Mouse (Mus musculus): ENCODE data around the gene Lgr6. TPM values are rescaled to one million over a fixed set of nuclear protein-coding genes. Genes with fewer than 3 reads are reported as not detected.

Lgr6 gene
- polyA plus RNA-seq, 1 experiment: not detected

GRCm38 (mm10) chr1:135086015-135086414 lies 19.1 kb downstream of the Lgr6 start:
- no peak for TF ChIP-seq POLR2A (IDR thresholded peaks at IDR 0.05; ENCODE audit: borderline replicate concordance, low read depth, low read length)
- no peak overlapping the region for H3K27ac ChIP-seq (ENCODE audit: insufficient read depth, low read depth, low read length)
- H3K4me1 ChIP-seq (ENCODE audit: control insufficient read depth, insufficient read depth, low read length): no peaks in the 10 kb centered on the region
- H3K4me3 ChIP-seq (ENCODE audit: insufficient read depth, low read length): no peak overlapping the region

GRCm38 (mm10) chr1:135085296-135085871 lies 19.7 kb downstream of the Lgr6 start:
- Histone ChIP-seq H3K4me3 (ENCODE audit: insufficient read depth, low read length) (no peak overlapping the region), H3K27ac (ENCODE audit: insufficient read depth, low read depth, low read length) (no peak overlapping the region), H3K4me1 (ENCODE audit: control insufficient read depth, insufficient read depth, low read length) (no peaks in the 10 kb centered on the region)
- TF ChIP-seq POLR2A (IDR thresholded peaks at IDR 0.05; ENCODE audit: borderline replicate concordance, low read depth, low read length) (no peak), CTCF (IDR thresholded peaks at IDR 0.05; ENCODE audit: low read depth, low read length) (no peak)

- Histone ChIP-seq H3K27ac (ENCODE audit: insufficient read depth, low read depth, low read length) (no peak overlapping the region), H3K4me1 (ENCODE audit: control insufficient read depth, insufficient read depth, low read length) (no peaks in the 10 kb centered on the region), H3K4me3 (ENCODE audit: insufficient read depth, low read length) (no peak overlapping the region)
- TF ChIP-seq POLR2A (IDR thresholded peaks at IDR 0.05; ENCODE audit: borderline replicate concordance, low read depth, low read length): no peak
- no peak for TF ChIP-seq CTCF (IDR thresholded peaks at IDR 0.05; ENCODE audit: low read depth, low read length)
These were observed 21.6 kb downstream of the Lgr6 start for GRCm38 (mm10) chr1:135083465-135083864.

- Histone ChIP-seq H3K4me3 (ENCODE audit: insufficient read depth, low read length) (no peak overlapping the region), H3K27ac (ENCODE audit: insufficient read depth, low read depth, low read length) (no peak overlapping the region), H3K4me1 (ENCODE audit: control insufficient read depth, insufficient read depth, low read length) (no peaks in the 10 kb centered on the region)
- TF ChIP-seq CTCF (IDR thresholded peaks at IDR 0.05; ENCODE audit: low read depth, low read length) (no peak), POLR2A (IDR thresholded peaks at IDR 0.05; ENCODE audit: borderline replicate concordance, low read depth, low read length) (no peak)
These were observed 22.8 kb downstream of the Lgr6 start for GRCm38 (mm10) chr1:135082267-135082666.

- no peak overlapping the region for H3K27ac ChIP-seq (ENCODE audit: insufficient read depth, low read depth, low read length)
- H3K4me3 ChIP-seq (ENCODE audit: insufficient read depth, low read length): no peak overlapping the region
- no peaks in the 10 kb centered on the region for H3K4me1 ChIP-seq (ENCODE audit: control insufficient read depth, insufficient read depth, low read length)
- TF ChIP-seq POLR2A (IDR thresholded peaks at IDR 0.05; ENCODE audit: borderline replicate concordance, low read depth, low read length) (no peak), CTCF (IDR thresholded peaks at IDR 0.05; ENCODE audit: low read depth, low read length) (no peak)
These were observed 26.1 kb downstream of the Lgr6 start for GRCm38 (mm10) chr1:135079021-135079420.

GRCm38 (mm10) chr1:135076470-135076869 lies 28.6 kb downstream of the Lgr6 start:
- TF ChIP-seq POLR2A (IDR thresholded peaks at IDR 0.05; ENCODE audit: borderline replicate concordance, low read depth, low read length) (no peak), CTCF (IDR thresholded peaks at IDR 0.05; ENCODE audit: low read depth, low read length) (no peak)
- no peak overlapping the region for H3K4me3 ChIP-seq (ENCODE audit: insufficient read depth, low read length)
- H3K27ac ChIP-seq (ENCODE audit: insufficient read depth, low read depth, low read length): no peak overlapping the region
- no peaks in the 10 kb centered on the region for H3K4me1 ChIP-seq (ENCODE audit: control insufficient read depth, insufficient read depth, low read length)

GRCm38 (mm10) chr1:135075270-135075669 lies 29.8 kb downstream of the Lgr6 start:
- Histone ChIP-seq H3K4me1 (ENCODE audit: control insufficient read depth, insufficient read depth, low read length) (no peaks in the 10 kb centered on the region), H3K27ac (ENCODE audit: insufficient read depth, low read depth, low read length) (no peak overlapping the region), H3K4me3 (ENCODE audit: insufficient read depth, low read length) (no peak overlapping the region)
- no peak for TF ChIP-seq POLR2A (IDR thresholded peaks at IDR 0.05; ENCODE audit: borderline replicate concordance, low read depth, low read length)
- TF ChIP-seq CTCF (IDR thresholded peaks at IDR 0.05; ENCODE audit: low read depth, low read length): no peak

GRCm38 (mm10) chr1:135072643-135073042 lies 32.4 kb downstream of the Lgr6 start:
- no peak overlapping the region for H3K4me3 ChIP-seq (ENCODE audit: insufficient read depth, low read length)
- no peak overlapping the region for H3K27ac ChIP-seq (ENCODE audit: insufficient read depth, low read depth, low read length)
- no peaks in the 10 kb centered on the region for H3K4me1 ChIP-seq (ENCODE audit: control insufficient read depth, insufficient read depth, low read length)
- TF ChIP-seq POLR2A (IDR thresholded peaks at IDR 0.05; ENCODE audit: borderline replicate concordance, low read depth, low read length) (no peak), CTCF (IDR thresholded peaks at IDR 0.05; ENCODE audit: low read depth, low read length) (no peak)

- H3K27ac ChIP-seq (ENCODE audit: insufficient read depth, low read depth, low read length): no peak overlapping the region
- TF ChIP-seq CTCF (IDR thresholded peaks at IDR 0.05; ENCODE audit: low read depth, low read length) (no peak), POLR2A (IDR thresholded peaks at IDR 0.05; ENCODE audit: borderline replicate concordance, low read depth, low read length) (no peak)
- H3K4me1 ChIP-seq (ENCODE audit: control insufficient read depth, insufficient read depth, low read length): no peaks in the 10 kb centered on the region
- no peak overlapping the region for H3K4me3 ChIP-seq (ENCODE audit: insufficient read depth, low read length)
These were observed 35.2 kb downstream of the Lgr6 start for GRCm38 (mm10) chr1:135069841-135070240.

- TF ChIP-seq POLR2A (IDR thresholded peaks at IDR 0.05; ENCODE audit: borderline replicate concordance, low read depth, low read length): no peak
- no peaks in the 10 kb centered on the region for H3K4me1 ChIP-seq (ENCODE audit: control insufficient read depth, insufficient read depth, low read length)
These were observed 40.6 kb downstream of the Lgr6 start for GRCm38 (mm10) chr1:135064525-135064924.

GRCm38 (mm10) chr1:135062936-135063335 lies 42.1 kb downstream of the Lgr6 start:
- TF ChIP-seq CTCF (IDR thresholded peaks at IDR 0.05; ENCODE audit: low read depth, low read length): no peak
- no peak for TF ChIP-seq POLR2A (IDR thresholded peaks at IDR 0.05; ENCODE audit: borderline replicate concordance, low read depth, low read length)
- Histone ChIP-seq H3K4me1 (ENCODE audit: control insufficient read depth, insufficient read depth, low read length) (no peaks in the 10 kb centered on the region), H3K4me3 (ENCODE audit: insufficient read depth, low read length) (no peak overlapping the region), H3K27ac (ENCODE audit: insufficient read depth, low read depth, low read length) (no peak overlapping the region)

More at GRCm38 (mm10) chr1:135064525-135064924, 40.6 kb downstream of the Lgr6 start:
- no peak overlapping the region for H3K27ac ChIP-seq (ENCODE audit: insufficient read depth, low read depth, low read length)
- no peak overlapping the region for H3K4me3 ChIP-seq (ENCODE audit: insufficient read depth, low read length)

Data from bone marrow macrophage, adult 2 months (primary cell).